Comparison of ENCODE assay signal across 18 mouse cellular contexts in the genomic region with DNA sequence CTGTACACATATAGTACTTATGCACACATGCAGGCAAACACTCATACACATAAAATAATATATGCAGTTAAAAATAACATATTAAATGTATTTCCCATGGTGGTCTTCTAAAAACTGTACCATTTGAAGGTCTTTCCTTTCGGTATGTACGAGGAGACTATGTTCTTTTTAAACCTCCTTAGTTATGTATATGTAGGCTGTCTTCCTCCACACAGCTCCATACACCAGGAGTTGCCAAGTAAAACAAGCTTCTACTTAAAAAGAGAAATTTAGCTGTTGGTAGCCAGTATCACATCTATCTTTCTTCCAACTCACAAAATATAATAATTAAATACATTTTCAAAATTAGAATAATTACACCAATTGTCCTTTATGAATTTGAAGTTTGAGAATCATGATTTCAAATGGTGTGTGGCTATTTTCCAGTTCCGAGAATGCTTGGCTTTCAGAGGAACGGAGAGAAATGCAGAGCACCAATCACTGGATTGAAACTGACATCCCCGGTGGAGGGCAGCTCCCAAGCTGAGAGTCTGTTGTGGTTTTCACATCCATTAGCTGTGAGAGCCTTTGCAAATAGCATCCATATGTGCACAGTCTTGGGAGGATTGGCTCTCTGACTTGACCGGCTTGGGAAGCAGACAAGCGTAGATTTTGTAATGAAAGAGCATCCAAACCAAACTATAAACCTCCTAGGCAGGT. TPM values are rescaled to one million over a fixed set of nuclear protein-coding genes. Genes with fewer than 3 reads are reported as not detected.
DNase-seq lines count a peak whose midpoint lies in the region; ATAC-seq and TF ChIP-seq lines count a peak whose summit lies in the region.
"Had no signal": no experiment of that assay in that cellular context is flagged by ENCODE, and none has a peak within 500 bp of the region (broad histone marks: within the 10 kb centered on the region; RNA-seq: fewer than 3 reads in every experiment).

No protein-coding gene starts in this region.

- no peaks in the 10 kb centered on the region for H3K36me3 ChIP-seq in hindbrain, embryonic 12.5 days
- H3K36me3 ChIP-seq in hindbrain, embryonic 13.5 days, result no peaks in the 10 kb centered on the region
- no peaks in the 10 kb centered on the region for H3K36me3 ChIP-seq in embryonic facial prominence, embryonic 10.5 days (replicated peaks)
- H3K36me3 ChIP-seq in hindbrain, postnatal 0 days (ENCODE audit: insufficient read depth, low read length), result no peaks in the 10 kb centered on the region
- H3K36me3 ChIP-seq: liver, embryonic 12.5 days had no signal

- no peaks in the 10 kb centered on the region for H3K27me3 ChIP-seq in hindbrain, embryonic 12.5 days
- no peaks in the 10 kb centered on the region for H3K27me3 ChIP-seq in hindbrain, embryonic 13.5 days
- no peaks in the 10 kb centered on the region for H3K27me3 ChIP-seq in embryonic facial prominence, embryonic 10.5 days (replicated peaks; ENCODE audit: low read depth, poor library complexity, severe bottlenecking)
- H3K27me3 ChIP-seq in hindbrain, postnatal 0 days (ENCODE audit: insufficient read depth, low read length), result no peaks in the 10 kb centered on the region
- H3K27me3 ChIP-seq: CH12.LX; liver, embryonic 12.5 days; Patski had no signal

- TF ChIP-seq CTCF in hindbrain, postnatal 0 days (IDR thresholded peaks at IDR 0.05; ENCODE audit: low read depth), result no peak

- DNase-seq in embryonic facial prominence, embryonic 10.5 days (ENCODE audit: low spot score), result peak; percentile 75
- peak; percentile 9 for DNase-seq in hindbrain, postnatal 0 days (ENCODE audit: low spot score)
- DNase-seq in telencephalon, adult 2 months (ENCODE audit: low read depth, low spot score), result peak; percentile 11
- DNase-seq in right cerebral cortex, postnatal 4 days, result no peak
- DNase-seq in lung, postnatal 14 days, result no peak
- DNase-seq: cerebellum, adult 9-10 months; kidney, postnatal 10 days; layer of hippocampus, postnatal 36 days; lung, postnatal 36 days; thymus, postnatal 14 days had no signal

- no peak for ATAC-seq in hindbrain, embryonic 12.5 days (ENCODE audit: low FRiP score)
- no peak for ATAC-seq in hindbrain, embryonic 13.5 days (ENCODE audit: low FRiP score)
- no peak for ATAC-seq in hindbrain, postnatal 0 days
- ATAC-seq: inflammation-experienced regulatory T-cells, adult 6 months; liver, embryonic 12.5 days; midbrain, embryonic 16.5 days; Patski had no signal

- no peak overlapping the region for H3K4me2 ChIP-seq in hindbrain, embryonic 12.5 days (replicated peaks)
- no peak overlapping the region for H3K4me2 ChIP-seq in hindbrain, embryonic 13.5 days
- no peak overlapping the region for H3K4me2 ChIP-seq in hindbrain, postnatal 0 days (ENCODE audit: low read depth, low read length)
- H3K4me2 ChIP-seq: liver, embryonic 12.5 days had no signal

- WGBS in hindbrain, embryonic 12.5 days, result 68% methylated on average over 7 of the region's 7 CpGs
- WGBS in hindbrain, embryonic 13.5 days, result 80% methylated on average over 7 of the region's 7 CpGs
- WGBS in embryonic facial prominence, embryonic 10.5 days, result 51% methylated on average over 7 of the region's 7 CpGs
- WGBS in hindbrain, postnatal 0 days, result 80% methylated on average over 7 of the region's 7 CpGs

- H3K4me1 ChIP-seq in hindbrain, embryonic 12.5 days, result peaks cover 4% of the 10 kb centered on the region
- no peaks in the 10 kb centered on the region for H3K4me1 ChIP-seq in hindbrain, embryonic 13.5 days (replicated peaks)
- peaks cover 30% of the 10 kb centered on the region for H3K4me1 ChIP-seq in embryonic facial prominence, embryonic 10.5 days
- no peaks in the 10 kb centered on the region for H3K4me1 ChIP-seq in hindbrain, postnatal 0 days (ENCODE audit: insufficient read depth, low read length)
- H3K4me1 ChIP-seq: liver, embryonic 12.5 days had no signal

- no peak overlapping the region for H3K4me3 ChIP-seq in hindbrain, embryonic 12.5 days
- H3K4me3 ChIP-seq in hindbrain, embryonic 13.5 days, result no peak overlapping the region
- H3K4me3 ChIP-seq in embryonic facial prominence, embryonic 10.5 days, result no peak overlapping the region
- no peak overlapping the region for H3K4me3 ChIP-seq in hindbrain, postnatal 0 days (ENCODE audit: low read length)
- H3K4me3 ChIP-seq: erythroblast, embryonic 14.5 days; liver, embryonic 12.5 days had no signal

- 0 out of 2 replicates have a peak overlapping the region, but pooled peaks have one; percentile 2 for H3K27ac ChIP-seq in hindbrain, embryonic 12.5 days
- no peak overlapping the region for H3K27ac ChIP-seq in hindbrain, embryonic 13.5 days
- peak overlapping the region; percentile 76 for H3K27ac ChIP-seq in embryonic facial prominence, embryonic 10.5 days (replicated peaks)
- H3K27ac ChIP-seq in hindbrain, postnatal 0 days, result no peak overlapping the region
- H3K27ac ChIP-seq: liver, embryonic 12.5 days had no signal

- H3K9me3 ChIP-seq in hindbrain, embryonic 12.5 days (replicated peaks), result no peaks in the 10 kb centered on the region
- no peaks in the 10 kb centered on the region for H3K9me3 ChIP-seq in hindbrain, embryonic 13.5 days
- H3K9me3 ChIP-seq in embryonic facial prominence, embryonic 10.5 days, result no peaks in the 10 kb centered on the region
- no peaks in the 10 kb centered on the region for H3K9me3 ChIP-seq in hindbrain, postnatal 0 days (ENCODE audit: low read length)
- H3K9me3 ChIP-seq: liver, embryonic 12.5 days had no signal

- H3K9ac ChIP-seq in hindbrain, embryonic 12.5 days, result no peak overlapping the region
- H3K9ac ChIP-seq in hindbrain, embryonic 13.5 days, result no peak overlapping the region
- H3K9ac ChIP-seq in hindbrain, postnatal 0 days (replicated peaks; ENCODE audit: low read length), result no peak overlapping the region
- H3K9ac ChIP-seq: liver, embryonic 12.5 days had no signal

RNA-seq across cellular contexts. Expression of a gene that starts 52.1 kb away (rescaled TPM):
- 42.2 and 64.5 TPM in 2 replicates for polyA plus RNA-seq in hindbrain, embryonic 12.5 days (2016; fragmentation: Nextera tagmentation; extraction: Ambion mirVana)
- 27.4 and 28.0 TPM in 2 replicates for polyA plus RNA-seq in hindbrain, embryonic 13.5 days (2015; fragmentation: Nextera tagmentation; extraction: Ambion mirVana)
- polyA plus RNA-seq in embryonic facial prominence, embryonic 10.5 days (2016; fragmentation: Nextera tagmentation; extraction: Ambion mirVana), result 17.0 and 23.6 TPM in 2 replicates
- 14.4 and 20.3 TPM in 2 replicates for total RNA-seq in hindbrain, postnatal 0 days (2014; rRNA removed)
- polyA plus RNA-seq in hindbrain, postnatal 0 days (2015; fragmentation: Nextera tagmentation; extraction: Ambion mirVana), result 13.6 and 15.3 TPM in 2 replicates
- polyA plus RNA-seq: erythroblast, embryonic 14.5 days; inflammation-experienced regulatory T-cells, adult 6 months had no signal

Comparison
In these comparisons a context has a peak if more than half of its experiments do, and no peak if none do; other contexts are left out.
1. H3K27ac ChIP-seq: peak in hindbrain, embryonic 12.5 days (single experiment) and embryonic facial prominence, embryonic 10.5 days (single experiment); none in hindbrain, embryonic 13.5 days (single experiment) and hindbrain, postnatal 0 days (single experiment).
2. DNase-seq: peak in embryonic facial prominence, embryonic 10.5 days (single experiment), hindbrain, postnatal 0 days (single experiment) and telencephalon, adult 2 months (single experiment); none in right cerebral cortex, postnatal 4 days (single experiment) and lung, postnatal 14 days (single experiment).